Mouse (Mus musculus): ENCODE measurements at regions not wholly inside any gene's neighbourhood (a gene's known extent, or its start where the extent isn't known, plus 50 kb on each side); places are given as distances from the start of the nearest gene placed in this dataset.

GRCm38 (mm10) chr9:113295850-113296467 is 412.1 kb downstream of the Pdcd6ip start:
- DNase-seq = no peak

GRCm38 (mm10) chr9:113287397-113287796 is 420.7 kb downstream of the Pdcd6ip start:
- no peak for DNase-seq

- DNase-seq = no peak
These were observed 424.8 kb downstream of the Pdcd6ip start for GRCm38 (mm10) chr9:113283244-113283643.

GRCm38 (mm10) chr9:113270595-113270994 is 437.5 kb downstream of the Pdcd6ip start:
- peak in 1 of 2 experiments; percentile 30 for DNase-seq

- DNase-seq = no peak
These were observed 440.4 kb downstream of the Pdcd6ip start for GRCm38 (mm10) chr9:113267696-113268095.

- DNase-seq = no peak
These were observed 444.4 kb downstream of the Pdcd6ip start for GRCm38 (mm10) chr9:113263636-113264035.

- DNase-seq = no peak
These were observed 447.8 kb downstream of the Pdcd6ip start for GRCm38 (mm10) chr9:113260296-113260695.

GRCm38 (mm10) chr9:113258556-113258955 is 449.5 kb downstream of the Pdcd6ip start:
- DNase-seq = peak; percentile 26 to 48

GRCm38 (mm10) chr9:113248703-113249274 is 459.3 kb downstream of the Pdcd6ip start:
- DNase-seq = no peak

GRCm38 (mm10) chr9:113247950-113248349 is 460.1 kb downstream of the Pdcd6ip start:
- DNase-seq = no peak

GRCm38 (mm10) chr9:113243870-113244269 is 464.2 kb downstream of the Pdcd6ip start:
- no peak for DNase-seq

- DNase-seq = no peak
These were observed 474.7 kb downstream of the Pdcd6ip start for GRCm38 (mm10) chr9:113233370-113233769.

- DNase-seq = no peak
These were observed 478.7 kb downstream of the Pdcd6ip start for GRCm38 (mm10) chr9:113229391-113229790.

- peak; percentile 59 to 76 for DNase-seq
These were observed 494.1 kb downstream of the Pdcd6ip start for GRCm38 (mm10) chr9:113213930-113214329.

- no peak for DNase-seq
These were observed 495.7 kb downstream of the Pdcd6ip start for GRCm38 (mm10) chr9:113212389-113212788.

GRCm38 (mm10) chr9:113208181-113208580 is 499.9 kb downstream of the Pdcd6ip start:
- no peak for DNase-seq

- no peak for DNase-seq
These were observed 508.8 kb downstream of the Pdcd6ip start for GRCm38 (mm10) chr9:113199241-113199640.

GRCm38 (mm10) chr9:113195556-113195955 is 512.5 kb downstream of the Pdcd6ip start:
- DNase-seq = no peak

GRCm38 (mm10) chr9:113192773-113193172 is 515.3 kb downstream of the Pdcd6ip start:
- DNase-seq = no peak

- no peak for DNase-seq
These were observed 516.9 kb downstream of the Pdcd6ip start for GRCm38 (mm10) chr9:113191163-113191562.

GRCm38 (mm10) chr9:113181182-113181581 is 526.9 kb downstream of the Pdcd6ip start:
- DNase-seq = no peak

GRCm38 (mm10) chr9:113177918-113178235 is 530.2 kb downstream of the Pdcd6ip start:
- DNase-seq = no peak

- DNase-seq = peak; percentile 83 to 87
These were observed 530.7 kb downstream of the Pdcd6ip start for GRCm38 (mm10) chr9:113177181-113177917.

- peak; percentile 26 to 51 for DNase-seq
These were observed 536.2 kb downstream of the Pdcd6ip start for GRCm38 (mm10) chr9:113171767-113172405.

Measured in cerebellum, postnatal 14 days (tissue).